Mouse (Mus musculus): ENCODE results near the gene Srxn1. TPM values are rescaled to one million over a fixed set of nuclear protein-coding genes. Genes with fewer than 3 reads are reported as not detected.

Gene Srxn1
- polyA plus RNA-seq, 1 experiment from 2014 or later = 12.0 TPM

- H3K36me3 ChIP-seq (ENCODE audit: control insufficient read depth, insufficient read depth, low read length) = no peaks in the 10 kb centered on the region
- H3K4me1 ChIP-seq (ENCODE audit: control insufficient read depth, insufficient read depth, low read length) = 0 out of 2 replicates have a peak, but pooled peaks cover 5% of the 10 kb centered on the region
- no peak overlapping the region for H3K27ac ChIP-seq (replicated peaks; ENCODE audit: low read depth, low read length)
- whole genome bisulfite sequencing = 1% methylated on average over 25 of the region's 60 CpGs
- peak overlapping the region; percentile 66 for H3K4me2 ChIP-seq (ENCODE audit: low read depth, low read length)
- peaks cover 57% of the 10 kb centered on the region for H3K27me3 ChIP-seq (replicated peaks; ENCODE audit: control insufficient read depth, insufficient read depth, low read length)
- H3K4me3 ChIP-seq (ENCODE audit: low read depth, low read length) = peak overlapping the region; percentile 45
- H3K9ac ChIP-seq (ENCODE audit: low read depth, low read length) = peak overlapping the region; percentile 51
- no peaks in the 10 kb centered on the region for H3K9me3 ChIP-seq (ENCODE audit: control insufficient read depth, low read length)
- DNase-seq (ENCODE audit: low spot score) (peak; percentile 33), ATAC-seq (ENCODE audit: low read depth) (no peak; the same call in 1 of the 2 replicates)
These were observed 11.9 kb upstream of the Srxn1 start for GRCm38 (mm10) chr2:152093356-152093792.

DNA sequence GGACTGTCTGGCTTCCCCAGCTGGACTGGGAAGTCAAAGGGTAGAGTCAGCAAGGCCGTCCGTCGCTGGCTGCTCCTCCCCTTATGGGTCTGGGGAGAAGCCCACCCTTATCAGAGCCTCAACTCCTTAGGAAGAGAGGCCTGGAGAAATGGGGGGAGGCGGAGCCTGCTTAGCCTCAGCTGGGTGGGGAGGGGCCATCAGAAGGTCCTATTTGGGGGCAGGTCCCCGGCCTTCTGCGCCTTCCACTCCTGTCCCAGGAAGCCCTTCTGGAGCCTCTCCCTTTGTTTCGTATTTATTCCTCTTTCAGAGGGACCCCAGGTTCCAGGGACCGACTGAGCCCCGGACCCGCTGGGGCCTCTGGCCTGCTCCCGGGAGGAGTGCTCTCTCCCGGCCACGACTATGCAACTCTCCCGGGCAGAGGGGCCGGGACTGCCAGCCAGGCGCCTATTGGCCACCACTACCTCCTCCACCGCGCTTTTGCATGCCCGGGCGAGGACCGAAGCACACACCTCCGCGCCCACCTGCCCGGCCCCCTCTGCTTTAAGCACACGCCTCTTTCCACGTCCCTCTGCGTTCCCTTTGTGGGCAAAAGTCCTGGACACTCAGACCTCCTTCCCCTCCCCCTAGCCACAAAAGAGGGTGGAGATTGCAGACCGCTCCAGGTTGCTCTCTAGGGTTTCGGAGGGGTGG lies 10.3 kb upstream of the Srxn1 start:
- H3K36me3 ChIP-seq (ENCODE audit: control insufficient read depth, insufficient read depth, low read length) = no peaks in the 10 kb centered on the region
- DNase-seq (ENCODE audit: low spot score) (no peak), ATAC-seq (ENCODE audit: low read depth) (no peak; the same call in 1 of the 2 replicates)
- no peak overlapping the region for H3K27ac ChIP-seq (replicated peaks; ENCODE audit: low read depth, low read length)
- 0 out of 2 replicates have a peak overlapping the region, but pooled peaks have one; percentile 14 for H3K9ac ChIP-seq (ENCODE audit: low read depth, low read length)
- no peaks in the 10 kb centered on the region for H3K9me3 ChIP-seq (ENCODE audit: control insufficient read depth, low read length)
- peak overlapping the region; percentile 41 for H3K4me2 ChIP-seq (ENCODE audit: low read depth, low read length)
- 0 out of 2 replicates have a peak, but pooled peaks cover 5% of the 10 kb centered on the region for H3K4me1 ChIP-seq (ENCODE audit: control insufficient read depth, insufficient read depth, low read length)
- H3K4me3 ChIP-seq (ENCODE audit: low read depth, low read length) = peak overlapping the region; percentile 11; the same call in 1 of the 2 replicates
- 7% methylated on average over 25 of the region's 29 CpGs for WGBS
- H3K27me3 ChIP-seq (replicated peaks; ENCODE audit: control insufficient read depth, insufficient read depth, low read length) = peaks cover 57% of the 10 kb centered on the region

- no peak overlapping the region for H3K9ac ChIP-seq (ENCODE audit: low read depth, low read length)
- ATAC-seq (ENCODE audit: low read depth) (no peak), DNase-seq (ENCODE audit: low spot score) (no peak)
- 76% methylated on average over 2 of the region's 2 CpGs for WGBS
- H3K36me3 ChIP-seq (ENCODE audit: control insufficient read depth, insufficient read depth, low read length) = no peaks in the 10 kb centered on the region
- no peaks in the 10 kb centered on the region for H3K9me3 ChIP-seq (ENCODE audit: control insufficient read depth, low read length)
- H3K27ac ChIP-seq (replicated peaks; ENCODE audit: low read depth, low read length) = no peak overlapping the region
- 0 out of 2 replicates have a peak, but pooled peaks cover 5% of the 10 kb centered on the region for H3K4me1 ChIP-seq (ENCODE audit: control insufficient read depth, insufficient read depth, low read length)
- H3K4me2 ChIP-seq (ENCODE audit: low read depth, low read length) = no peak overlapping the region
- no peak overlapping the region for H3K4me3 ChIP-seq (ENCODE audit: low read depth, low read length)
- H3K27me3 ChIP-seq (replicated peaks; ENCODE audit: control insufficient read depth, insufficient read depth, low read length) = peaks cover 47% of the 10 kb centered on the region
These were observed 8.4 kb upstream of the Srxn1 start for GRCm38 (mm10) chr2:152096922-152097321.

GRCm38 (mm10) chr2:152097916-152098315 lies 7.4 kb upstream of the Srxn1 start:
- Histone ChIP-seq H3K27ac (replicated peaks; ENCODE audit: low read depth, low read length) (no peak overlapping the region), H3K4me1 (ENCODE audit: control insufficient read depth, insufficient read depth, low read length) (0 out of 2 replicates have a peak, but pooled peaks cover 5% of the 10 kb centered on the region), H3K4me2 (ENCODE audit: low read depth, low read length) (no peak overlapping the region), H3K27me3 (replicated peaks; ENCODE audit: control insufficient read depth, insufficient read depth, low read length) (peaks cover 37% of the 10 kb centered on the region), H3K9me3 (ENCODE audit: control insufficient read depth, low read length) (no peaks in the 10 kb centered on the region), H3K9ac (ENCODE audit: low read depth, low read length) (no peak overlapping the region), H3K4me3 (ENCODE audit: low read depth, low read length) (no peak overlapping the region), H3K36me3 (ENCODE audit: control insufficient read depth, insufficient read depth, low read length) (no peaks in the 10 kb centered on the region)
- no peak for ATAC-seq (ENCODE audit: low read depth)
- no peak for DNase-seq (ENCODE audit: low spot score)
- WGBS = 70% methylated on average over 11 of the region's 11 CpGs

GRCm38 (mm10) chr2:152099538-152099937 lies 5.8 kb upstream of the Srxn1 start:
- H3K27me3 ChIP-seq (replicated peaks; ENCODE audit: control insufficient read depth, insufficient read depth, low read length) = peaks cover 21% of the 10 kb centered on the region
- ATAC-seq (ENCODE audit: low read depth) = no peak
- 69% methylated on average over 3 of the region's 3 CpGs for WGBS

GRCm38 (mm10) chr2:152101761-152102160 lies 3.6 kb upstream of the Srxn1 start:
- Histone ChIP-seq H3K4me2 (ENCODE audit: low read depth, low read length) (no peak overlapping the region), H3K4me3 (ENCODE audit: low read depth, low read length) (no peak overlapping the region), H3K9me3 (ENCODE audit: control insufficient read depth, low read length) (no peaks in the 10 kb centered on the region), H3K9ac (ENCODE audit: low read depth, low read length) (no peak overlapping the region), H3K36me3 (ENCODE audit: control insufficient read depth, insufficient read depth, low read length) (no peaks in the 10 kb centered on the region), H3K27me3 (replicated peaks; ENCODE audit: control insufficient read depth, insufficient read depth, low read length) (no peaks in the 10 kb centered on the region; the same call in 1 of the 2 replicates), H3K27ac (replicated peaks; ENCODE audit: low read depth, low read length) (no peak overlapping the region), H3K4me1 (ENCODE audit: control insufficient read depth, insufficient read depth, low read length) (no peaks in the 10 kb centered on the region; the same call in 1 of the 2 replicates)
- ATAC-seq (ENCODE audit: low read depth) = no peak
- DNase-seq (ENCODE audit: low spot score) = no peak
- WGBS = 54% methylated on average over 13 of the region's 13 CpGs

More at GRCm38 (mm10) chr2:152099538-152099937, 5.8 kb upstream of the Srxn1 start:
- Histone ChIP-seq H3K4me3 (ENCODE audit: low read depth, low read length) (no peak overlapping the region), H3K9me3 (ENCODE audit: control insufficient read depth, low read length) (no peaks in the 10 kb centered on the region), H3K36me3 (ENCODE audit: control insufficient read depth, insufficient read depth, low read length) (no peaks in the 10 kb centered on the region), H3K27ac (replicated peaks; ENCODE audit: low read depth, low read length) (no peak overlapping the region), H3K4me1 (ENCODE audit: control insufficient read depth, insufficient read depth, low read length) (no peaks in the 10 kb centered on the region; the same call in 1 of the 2 replicates), H3K9ac (ENCODE audit: low read depth, low read length) (no peak overlapping the region), H3K4me2 (ENCODE audit: low read depth, low read length) (no peak overlapping the region)
- DNase-seq (ENCODE audit: low spot score) = no peak

GRCm38 (mm10) chr2:152102369-152102768 lies 2.9 kb upstream of the Srxn1 start:
- Histone ChIP-seq H3K9ac (ENCODE audit: low read depth, low read length) (no peak overlapping the region), H3K27ac (replicated peaks; ENCODE audit: low read depth, low read length) (no peak overlapping the region), H3K27me3 (replicated peaks; ENCODE audit: control insufficient read depth, insufficient read depth, low read length) (no peaks in the 10 kb centered on the region; the same call in 1 of the 2 replicates), H3K4me3 (ENCODE audit: low read depth, low read length) (no peak overlapping the region), H3K4me1 (ENCODE audit: control insufficient read depth, insufficient read depth, low read length) (no peaks in the 10 kb centered on the region; the same call in 1 of the 2 replicates), H3K36me3 (ENCODE audit: control insufficient read depth, insufficient read depth, low read length) (no peaks in the 10 kb centered on the region), H3K4me2 (ENCODE audit: low read depth, low read length) (no peak overlapping the region), H3K9me3 (ENCODE audit: control insufficient read depth, low read length) (no peaks in the 10 kb centered on the region)
- 62% methylated on average over 6 of the region's 6 CpGs for WGBS
- DNase-seq (ENCODE audit: low spot score) (no peak), ATAC-seq (ENCODE audit: low read depth) (no peak)

DNA sequence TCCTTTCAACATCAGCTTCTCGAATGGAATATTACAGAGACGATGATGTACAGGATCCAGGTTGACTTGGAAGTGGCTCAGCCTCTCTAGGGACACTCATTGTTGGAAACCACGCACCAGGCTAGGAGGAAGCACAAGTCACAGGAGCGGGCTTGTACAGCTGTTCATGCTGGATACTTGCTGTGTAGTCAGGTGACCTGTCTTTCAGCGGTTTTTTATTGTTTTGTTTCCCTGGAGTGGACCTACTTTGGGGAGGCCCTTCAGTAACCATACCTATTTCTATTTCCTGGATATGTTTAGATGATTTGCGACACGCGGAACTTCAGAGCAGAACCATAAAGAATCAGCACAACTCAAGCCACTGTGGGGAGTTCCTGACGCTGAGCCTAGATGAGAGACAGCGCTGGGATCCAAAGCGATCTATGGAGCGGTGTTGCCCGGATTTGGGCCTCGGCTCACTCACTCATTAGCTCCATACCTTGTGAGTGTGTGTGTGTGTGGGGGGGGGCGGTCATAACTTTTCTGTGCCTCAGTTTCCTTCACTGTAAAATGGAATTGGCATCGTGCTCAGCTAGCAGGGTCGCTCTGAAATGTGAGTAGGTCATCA lies 502 bp upstream of the Srxn1 start:
- Histone ChIP-seq H3K4me1 (ENCODE audit: control insufficient read depth, insufficient read depth, low read length) (no peaks in the 10 kb centered on the region; the same call in 1 of the 2 replicates), H3K4me3 (ENCODE audit: low read depth, low read length) (peak overlapping the region; percentile 71), H3K9ac (ENCODE audit: low read depth, low read length) (peak overlapping the region; percentile 81), H3K36me3 (ENCODE audit: control insufficient read depth, insufficient read depth, low read length) (no peaks in the 10 kb centered on the region), H3K27ac (replicated peaks; ENCODE audit: low read depth, low read length) (no peak overlapping the region), H3K9me3 (ENCODE audit: control insufficient read depth, low read length) (no peaks in the 10 kb centered on the region), H3K4me2 (ENCODE audit: low read depth, low read length) (peak overlapping the region; percentile 89), H3K27me3 (replicated peaks; ENCODE audit: control insufficient read depth, insufficient read depth, low read length) (no peaks in the 10 kb centered on the region)
- DNase-seq (ENCODE audit: low spot score) (peak; percentile 44), ATAC-seq (ENCODE audit: low read depth) (peak; percentile 20; the same call in 1 of the 2 replicates)
- WGBS = 17% methylated on average over 17 of the region's 17 CpGs

All from embryonic facial prominence, embryonic 14.5 days (tissue).